Mouse (Mus musculus): Measurements from ENCODE around the gene Wscd1.

The Wscd1 gene

GRCm38 (mm10) chr11:71749671-71750070 is at the start of gene Wscd1:
TSS of gene Wscd1 (plus strand) at chr11:71749920.
- DNase-seq (ENCODE audit: low read depth, low spot score), result no peak

GRCm38 (mm10) chr11:71728066-71728465 is 21.7 kb upstream of the Wscd1 start:
- DNase-seq (ENCODE audit: low read depth, low spot score), result no peak

- DNase-seq (ENCODE audit: low read depth, low spot score), result no peak
These were observed 20.4 kb upstream of the Wscd1 start for GRCm38 (mm10) chr11:71729287-71729686.

- DNase-seq (ENCODE audit: low read depth, low spot score), result no peak
These were observed 15.9 kb upstream of the Wscd1 start for GRCm38 (mm10) chr11:71733771-71734170.

GRCm38 (mm10) chr11:71737106-71737505 is 12.6 kb upstream of the Wscd1 start:
- DNase-seq (ENCODE audit: low read depth, low spot score), result no peak

GRCm38 (mm10) chr11:71738501-71739045 is 11.1 kb upstream of the Wscd1 start:
- no peak for DNase-seq (ENCODE audit: low read depth, low spot score)

- no peak for DNase-seq (ENCODE audit: low read depth, low spot score)
These were observed 3.8 kb upstream of the Wscd1 start for GRCm38 (mm10) chr11:71745875-71746274.

GRCm38 (mm10) chr11:71747719-71748118 is 2.0 kb upstream of the Wscd1 start:
- DNase-seq (ENCODE audit: low read depth, low spot score), result no peak

GRCm38 (mm10) chr11:71750534-71751173 is 934 bp downstream of the Wscd1 start:
- peak; percentile 64 for DNase-seq (ENCODE audit: low read depth, low spot score)

- DNase-seq (ENCODE audit: low read depth, low spot score), result no peak
These were observed 1.5 kb downstream of the Wscd1 start for GRCm38 (mm10) chr11:71751174-71751611.

GRCm38 (mm10) chr11:71751689-71752088 is 2.0 kb downstream of the Wscd1 start:
- no peak for DNase-seq (ENCODE audit: low read depth, low spot score)

- no peak for DNase-seq (ENCODE audit: low read depth, low spot score)
These were observed 2.9 kb downstream of the Wscd1 start for GRCm38 (mm10) chr11:71752626-71753025.

- no peak for DNase-seq (ENCODE audit: low read depth, low spot score)
These were observed 5.4 kb downstream of the Wscd1 start for GRCm38 (mm10) chr11:71755115-71755514.

- no peak for DNase-seq (ENCODE audit: low read depth, low spot score)
These were observed 6.6 kb downstream of the Wscd1 start for GRCm38 (mm10) chr11:71756325-71756724.

- DNase-seq (ENCODE audit: low read depth, low spot score), result peak; percentile 56
These were observed 8.7 kb downstream of the Wscd1 start for GRCm38 (mm10) chr11:71758211-71759110.

GRCm38 (mm10) chr11:71760991-71761390 is 11.3 kb downstream of the Wscd1 start:
- DNase-seq (ENCODE audit: low read depth, low spot score), result no peak

- no peak for DNase-seq (ENCODE audit: low read depth, low spot score)
These were observed 13.4 kb downstream of the Wscd1 start for GRCm38 (mm10) chr11:71763154-71763553.

- DNase-seq (ENCODE audit: low read depth, low spot score), result no peak
These were observed 14.0 kb downstream of the Wscd1 start for GRCm38 (mm10) chr11:71763651-71764275.

GRCm38 (mm10) chr11:71764743-71765142 is 15.0 kb downstream of the Wscd1 start:
- DNase-seq (ENCODE audit: low read depth, low spot score), result no peak

- no peak for DNase-seq (ENCODE audit: low read depth, low spot score)
These were observed 15.6 kb downstream of the Wscd1 start for GRCm38 (mm10) chr11:71765335-71765734.

GRCm38 (mm10) chr11:71766380-71766779 is 16.7 kb downstream of the Wscd1 start:
- no peak for DNase-seq (ENCODE audit: low read depth, low spot score)

GRCm38 (mm10) chr11:71767726-71768125 is 18.0 kb downstream of the Wscd1 start:
- DNase-seq (ENCODE audit: low read depth, low spot score), result no peak

Measured in retina, postnatal 7 days (tissue).